Mouse (Mus musculus) adrenal gland, postnatal 14 days (tissue): ENCODE measurements around the gene Hmg20b. TPM values are rescaled to one million over a fixed set of nuclear protein-coding genes. Genes with fewer than 3 reads are reported as not detected.

ENCODE experiments used
- DNase-seq: peaks from one replicate; pipeline ENCODE4 v3.0.0; 2021; ENCODE audit warnings: mixed read lengths
- total RNA-seq: library from RNA; stranded (reverse); gene quantifications from 2 replicates; pipeline ENCODE4 v1.2.3, GENCODE M21; 2021

Hmg20b gene
- total RNA-seq, 1 experiment from 2014 or later: 90.1 TPM

GRCm38 (mm10) chr10:81325781-81326180, 24.5 kb downstream of the Hmg20b start:
- no peak for DNase-seq

GRCm38 (mm10) chr10:81325176-81325575, 25.1 kb downstream of the Hmg20b start:
- DNase-seq: no peak

GRCm38 (mm10) chr10:81323791-81324530, 26.3 kb downstream of the Hmg20b start:
- no peak for DNase-seq

GRCm38 (mm10) chr10:81323141-81323775, 27.0 kb downstream of the Hmg20b start:
- no peak for DNase-seq

- DNase-seq: no peak
These were observed 27.8 kb downstream of the Hmg20b start for GRCm38 (mm10) chr10:81322444-81322843.

- no peak for DNase-seq
These were observed 28.8 kb downstream of the Hmg20b start for GRCm38 (mm10) chr10:81321436-81321835.

GRCm38 (mm10) chr10:81320550-81321347, 29.5 kb downstream of the Hmg20b start, which contains the start of gene Cactin:
TSS of gene Cactin (plus strand) at chr10:81321103.
- peak; percentile 100 for DNase-seq

- DNase-seq: peak; percentile 57
These were observed 30.3 kb downstream of the Hmg20b start for GRCm38 (mm10) chr10:81319741-81320549.

GRCm38 (mm10) chr10:81319330-81319699, 31.0 kb downstream of the Hmg20b start:
- DNase-seq: peak; percentile 66

GRCm38 (mm10) chr10:81318589-81319329, 31.5 kb downstream of the Hmg20b start:
- peak; percentile 87 for DNase-seq

- DNase-seq: peak; percentile 91
These were observed 33.0 kb downstream of the Hmg20b start for GRCm38 (mm10) chr10:81317273-81317672.

GRCm38 (mm10) chr10:81316338-81317060, 33.8 kb downstream of the Hmg20b start:
- peak; percentile 70 for DNase-seq

- DNase-seq: no peak
These were observed 34.7 kb downstream of the Hmg20b start for GRCm38 (mm10) chr10:81315587-81315986.

GRCm38 (mm10) chr10:81314201-81314600, 36.1 kb downstream of the Hmg20b start:
- no peak for DNase-seq

- no peak for DNase-seq
These were observed 36.7 kb downstream of the Hmg20b start for GRCm38 (mm10) chr10:81313581-81313980.

- no peak for DNase-seq
These were observed 40.7 kb downstream of the Hmg20b start for GRCm38 (mm10) chr10:81309571-81309970.

GRCm38 (mm10) chr10:81306837-81307682, 43.2 kb downstream of the Hmg20b start:
- DNase-seq: no peak

GRCm38 (mm10) chr10:81306173-81306668, 44.1 kb downstream of the Hmg20b start:
- DNase-seq: no peak

GRCm38 (mm10) chr10:81305663-81306062, 44.6 kb downstream of the Hmg20b start:
- DNase-seq: no peak
